Mouse (Mus musculus) liver, adult 2 months (tissue): ENCODE measurements around the gene Icam4. TPM values are rescaled to one million over a fixed set of nuclear protein-coding genes. Genes with fewer than 3 reads are reported as not detected.
"Not testable (repeated sequence)": the region's sequence is repeated elsewhere in the genome, so short reads cannot be mapped to it uniquely, and the experiment has no call there.

Experiments
- DNase-seq: peaks from one replicate; pipeline ENCODE4 v3.0.0-alpha.2; 2011; ENCODE audit warnings: low read depth, low spot score; ENCODE audit errors: extremely low read depth
- H3K27ac ChIP-seq: fragments of 200-500 bp; replicated peaks from 2 replicates; pipeline ENCODE4 v1.5.1; 2012; ENCODE audit warnings: low read depth, mild to moderate bottlenecking, control low read depth, inconsistent platforms, low read length; ENCODE audit not compliant: insufficient read depth
- H3K27me3 ChIP-seq: fragments of 200-500 bp; 2 replicates; pipeline ENCODE4 v1.6.1; 2012; ENCODE audit warnings: mild to moderate bottlenecking, moderate library complexity, low read length, inconsistent platforms; ENCODE audit not compliant: control insufficient read depth, insufficient read depth
- H3K36me3 ChIP-seq: fragments of 200-500 bp; 2 replicates; pipeline ENCODE4 v1.6.1; 2012; ENCODE audit warnings: low read length, inconsistent platforms; ENCODE audit not compliant: control insufficient read depth, insufficient read depth
- H3K4me1 ChIP-seq: fragments of 200-500 bp; 2 replicates; pipeline ENCODE4 v1.6.1; 2011; ENCODE audit warnings: low read length; ENCODE audit not compliant: control insufficient read depth, insufficient read depth
- H3K4me3 ChIP-seq: fragments of 200-500 bp; 2 replicates; pipeline ENCODE4 v1.5.1; 2011; ENCODE audit warnings: low read depth, mild to moderate bottlenecking, control low read depth, low read length, moderate library complexity; ENCODE audit not compliant: insufficient read depth
- H3K79me2 ChIP-seq: fragments of 200-500 bp; 2 replicates; pipeline ENCODE4 v1.6.1; 2012; ENCODE audit warnings: inconsistent platforms, mild to moderate bottlenecking, low read length, moderate library complexity; ENCODE audit not compliant: control insufficient read depth, insufficient read depth
- H3K9ac ChIP-seq: fragments of 200-500 bp; 2 replicates; pipeline ENCODE4 v1.6.1; 2012; ENCODE audit warnings: low read depth, mild to moderate bottlenecking, control low read depth, inconsistent platforms, low read length
- CTCF ChIP-seq: fragments of 200-500 bp; IDR thresholded peaks from 2 replicates; pipeline ENCODE4 v1.5.1; 2011; ENCODE audit warnings: low read depth, low read length, control low read depth
- POLR2A ChIP-seq: fragments of 200-500 bp; IDR thresholded peaks from 2 replicates; pipeline ENCODE4 v1.6.1; 2011; ENCODE audit warnings: low read length, control low read depth; ENCODE audit not compliant: insufficient read depth; ENCODE audit errors: extremely low read depth
- WGBS: fragments of 180-500 bp; shearing (Covaris S2); methylation state at CpG from one replicate; pipeline ENCODE4 v1.1.7; 2018; 5-methylcytosine and 5-hydroxymethylcytosine counted together
- polyA plus RNA-seq: library from polyadenylated mRNA; depleted of rRNA; stranded (reverse); fragments of >200 nt; gene quantifications from 2 replicates; pipeline ENCODE4 v1.2.3, GENCODE M21; 2012
- total RNA-seq: library from RNA; depleted of rRNA; stranded (reverse); fragments of >200 nt; gene quantifications from 2 replicates; pipeline ENCODE4 v1.2.3, GENCODE M21; 2014

Icam4 gene
- total and polyA plus RNA-seq, 2 experiments, result 0.28 to 0.81 TPM

DNA sequence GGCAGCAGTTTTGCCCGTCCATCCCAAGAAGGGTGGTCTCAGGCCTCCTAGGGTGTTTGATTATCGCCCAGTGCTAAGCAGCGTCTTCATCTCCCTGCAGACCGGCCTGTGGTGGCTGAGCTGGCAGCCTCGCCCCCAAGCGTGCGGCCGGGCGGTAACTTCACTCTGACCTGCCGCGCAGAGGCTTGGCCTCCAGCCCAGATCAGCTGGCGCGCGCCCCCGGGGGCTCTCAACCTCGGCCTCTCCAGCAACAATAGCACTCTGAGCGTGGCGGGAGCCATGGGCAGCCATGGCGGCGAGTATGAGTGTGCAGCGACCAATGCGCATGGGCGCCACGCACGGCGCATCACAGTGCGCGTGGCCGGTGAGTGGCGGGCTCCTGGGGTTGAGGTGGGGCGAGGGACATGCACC, 8.3 kb downstream of the Icam4 start:
- H3K36me3 ChIP-seq, result no peaks in the 10 kb centered on the region
- H3K27ac ChIP-seq, result no peak overlapping the region
- no peak overlapping the region for H3K4me3 ChIP-seq
- WGBS, result 9% methylated on average over 31 of the region's 31 CpGs
- H3K79me2 ChIP-seq, result no peaks in the 10 kb centered on the region
- H3K9ac ChIP-seq, result no peak overlapping the region
- peaks cover 9% of the 10 kb centered on the region; the same call in 1 of the 2 replicates for H3K4me1 ChIP-seq
- TF ChIP-seq CTCF (no peak), POLR2A (no peak)
- peaks cover 30% of the 10 kb centered on the region for H3K27me3 ChIP-seq
- no peak for DNase-seq

DNA sequence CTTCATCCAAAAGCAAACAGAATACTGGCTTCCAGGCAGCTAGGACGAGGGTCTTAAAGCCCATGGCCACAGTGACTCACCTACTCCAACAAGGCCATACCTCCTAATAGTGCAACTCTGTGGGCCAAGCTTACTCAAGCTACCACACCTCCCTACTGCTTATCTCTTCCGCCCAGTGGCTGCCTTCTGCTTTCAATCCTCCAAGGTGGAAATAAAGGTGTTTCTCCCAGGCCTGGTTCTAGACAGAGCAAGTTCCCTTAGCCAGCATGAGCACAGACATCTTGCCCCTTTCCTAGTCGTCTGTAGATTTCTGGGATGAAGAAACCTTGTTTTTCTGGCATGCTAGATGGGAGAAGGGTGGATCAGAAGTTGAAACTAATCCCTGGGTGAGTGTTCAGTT, 10.6 kb downstream of the Icam4 start:
- DNase-seq, result no peak
- Histone ChIP-seq H3K36me3 (no peaks in the 10 kb centered on the region), H3K27me3 (peaks cover 28% of the 10 kb centered on the region), H3K9ac (no peak overlapping the region), H3K79me2 (no peaks in the 10 kb centered on the region), H3K4me1 (peaks cover 5% of the 10 kb centered on the region; the same call in 1 of the 2 replicates), H3K27ac (no peak overlapping the region), H3K4me3 (no peak overlapping the region)
- 78% methylated on average over 3 of the region's 3 CpGs for WGBS
- no peak for TF ChIP-seq CTCF
- TF ChIP-seq POLR2A, result no peak

DNA sequence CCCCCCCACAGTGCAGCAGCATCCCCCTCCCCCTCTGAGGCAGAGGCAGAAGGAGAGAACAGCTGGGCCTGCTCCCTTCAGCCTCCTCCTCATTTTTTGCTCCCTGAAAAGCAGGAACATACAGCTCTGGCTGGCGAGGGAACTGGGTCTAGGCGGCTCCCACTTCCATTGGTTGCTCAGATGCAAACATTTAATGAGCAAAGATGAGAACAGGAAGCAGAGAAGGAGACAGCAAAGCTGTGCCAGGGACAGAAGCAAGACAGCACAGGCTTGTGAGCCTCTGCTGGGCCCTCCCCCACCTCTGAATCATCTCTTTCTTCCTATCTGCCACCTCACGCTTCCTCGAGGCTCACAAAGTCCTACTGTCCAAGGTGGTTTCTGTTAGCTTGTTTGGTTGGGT, 12.1 kb downstream of the Icam4 start:
- no peaks in the 10 kb centered on the region for H3K36me3 ChIP-seq
- H3K27ac ChIP-seq, result no peak overlapping the region
- H3K4me3 ChIP-seq, result no peak overlapping the region
- H3K79me2 ChIP-seq, result no peaks in the 10 kb centered on the region
- H3K27me3 ChIP-seq, result peaks cover 19% of the 10 kb centered on the region
- no peak for TF ChIP-seq CTCF
- no peak for TF ChIP-seq POLR2A
- WGBS, result 63% methylated on average over 4 of the region's 4 CpGs
- DNase-seq, result no peak
- H3K4me1 ChIP-seq, result 0 out of 2 replicates have a peak, but pooled peaks cover 2% of the 10 kb centered on the region
- no peak overlapping the region for H3K9ac ChIP-seq

DNA sequence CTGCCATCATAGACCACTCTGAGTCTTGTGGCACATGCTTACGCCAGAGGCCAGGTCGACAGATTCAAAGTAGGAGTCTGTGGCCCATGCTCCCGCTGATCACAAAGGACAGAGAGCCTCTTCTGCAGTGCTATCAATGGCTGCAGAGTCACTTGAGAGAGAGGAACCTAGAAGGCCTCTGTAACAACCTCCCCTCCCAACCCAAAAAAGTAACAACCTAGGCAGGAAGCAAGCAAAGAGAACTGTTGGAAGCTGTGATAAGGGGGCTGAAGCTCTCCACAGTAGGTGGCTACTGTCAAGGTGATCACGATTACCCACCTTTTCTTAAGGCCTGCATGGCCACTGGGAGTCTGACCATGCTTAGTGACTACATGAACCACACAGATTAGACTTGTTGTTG, 14.4 kb downstream of the Icam4 start:
- no peak for DNase-seq
- no peaks in the 10 kb centered on the region for H3K36me3 ChIP-seq
- H3K27me3 ChIP-seq, result 0 out of 2 replicates have a peak, but pooled peaks cover under 1% of the 10 kb centered on the region
- no peak for TF ChIP-seq POLR2A
- no peak for TF ChIP-seq CTCF
- WGBS, result 90% methylated on average over 4 of the region's 4 CpGs
- H3K4me1 ChIP-seq, result no peaks in the 10 kb centered on the region
- no peak overlapping the region for H3K9ac ChIP-seq
- H3K27ac ChIP-seq, result no peak overlapping the region
- no peak overlapping the region for H3K4me3 ChIP-seq
- no peaks in the 10 kb centered on the region for H3K79me2 ChIP-seq

DNA sequence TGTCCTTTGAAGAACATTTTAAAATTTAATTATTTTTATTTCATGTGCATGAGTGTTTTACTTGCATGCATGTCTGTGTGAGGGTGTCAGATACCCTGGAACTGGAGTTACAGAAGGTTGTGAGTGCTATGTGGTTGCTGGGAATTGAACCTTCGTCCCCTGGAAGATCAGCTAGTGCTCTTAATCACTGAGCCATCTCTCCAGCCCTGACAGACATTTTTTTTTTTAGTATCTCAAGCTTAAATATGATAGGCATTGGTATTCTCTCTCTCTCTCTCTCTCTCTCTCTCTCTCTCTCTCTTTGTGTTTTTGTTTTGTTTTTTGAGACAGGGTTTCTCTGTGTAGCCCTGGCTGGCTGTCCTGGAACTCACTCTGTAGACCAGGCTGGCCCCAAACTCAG, 15.6 kb downstream of the Icam4 start:
- WGBS, result 72% methylated on average over 1 of the region's 1 CpGs

DNA sequence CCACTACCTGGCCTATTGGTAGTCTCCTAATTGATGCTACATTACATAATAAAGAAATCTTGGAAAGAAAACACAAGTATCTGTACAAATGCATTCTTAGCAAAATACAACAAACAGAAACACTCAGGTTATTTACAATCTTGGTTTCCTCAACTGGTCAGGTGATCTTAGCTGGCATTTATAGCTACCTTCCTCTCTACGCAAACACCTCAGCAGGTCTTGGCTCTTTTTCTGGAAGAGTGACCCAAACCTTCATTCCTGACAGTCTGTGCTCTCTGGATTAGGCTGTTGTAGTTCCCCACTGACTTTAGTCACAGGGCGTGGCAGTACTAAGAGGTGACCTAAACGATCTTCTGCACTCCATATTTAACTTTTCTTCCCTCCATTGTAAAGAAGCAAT, 16.1 kb downstream of the Icam4 start:
- Histone ChIP-seq H3K27me3 (no peaks in the 10 kb centered on the region), H3K79me2 (no peaks in the 10 kb centered on the region), H3K36me3 (no peaks in the 10 kb centered on the region), H3K9ac (no peak overlapping the region), H3K27ac (no peak overlapping the region), H3K4me1 (no peaks in the 10 kb centered on the region), H3K4me3 (no peak overlapping the region)
- DNase-seq, result no peak
- no peak for TF ChIP-seq POLR2A
- no peak for TF ChIP-seq CTCF
- WGBS, result 78% methylated on average over 3 of the region's 3 CpGs

More for the DNA sequence above, 15.6 kb downstream of the Icam4 start:
- not testable (repeated sequence) for H3K27ac ChIP-seq, H3K9ac ChIP-seq, DNase-seq, H3K27me3 ChIP-seq, H3K79me2 ChIP-seq, H3K36me3 ChIP-seq, H3K4me1 ChIP-seq, H3K4me3 ChIP-seq
